Mouse (Mus musculus): ENCODE results near the gene Sh3gl2. TPM values are rescaled to one million over a fixed set of nuclear protein-coding genes. Genes with fewer than 3 reads are reported as not detected.

Gene Sh3gl2
- polyA plus RNA-seq, 1 experiment, result not detected

- Histone ChIP-seq H3K4me3 (ENCODE audit: insufficient read depth, low read length) (no peak overlapping the region), H3K4me1 (ENCODE audit: control insufficient read depth, insufficient read depth, low read length) (no peaks in the 10 kb centered on the region), H3K27ac (ENCODE audit: insufficient read depth, low read depth, low read length) (no peak overlapping the region)
- no peak for TF ChIP-seq POLR2A (IDR thresholded peaks at IDR 0.05; ENCODE audit: borderline replicate concordance, low read depth, low read length)
- no peak for TF ChIP-seq CTCF (IDR thresholded peaks at IDR 0.05; ENCODE audit: low read depth, low read length)
Observed at GRCm38 (mm10) chr4:85618746-85619145, 413.8 kb downstream of the Sh3gl2 start.

GRCm38 (mm10) chr4:85619261-85619660 is 414.3 kb downstream of the Sh3gl2 start:
- no peak for TF ChIP-seq POLR2A (IDR thresholded peaks at IDR 0.05; ENCODE audit: borderline replicate concordance, low read depth, low read length)
- no peak for TF ChIP-seq CTCF (IDR thresholded peaks at IDR 0.05; ENCODE audit: low read depth, low read length)
- Histone ChIP-seq H3K4me1 (ENCODE audit: control insufficient read depth, insufficient read depth, low read length) (no peaks in the 10 kb centered on the region), H3K27ac (ENCODE audit: insufficient read depth, low read depth, low read length) (no peak overlapping the region), H3K4me3 (ENCODE audit: insufficient read depth, low read length) (no peak overlapping the region)

GRCm38 (mm10) chr4:85629381-85629780 is 424.5 kb downstream of the Sh3gl2 start:
- Histone ChIP-seq H3K27ac (ENCODE audit: insufficient read depth, low read depth, low read length) (no peak overlapping the region), H3K4me3 (ENCODE audit: insufficient read depth, low read length) (no peak overlapping the region), H3K4me1 (ENCODE audit: control insufficient read depth, insufficient read depth, low read length) (no peaks in the 10 kb centered on the region)
- TF ChIP-seq POLR2A (IDR thresholded peaks at IDR 0.05; ENCODE audit: borderline replicate concordance, low read depth, low read length) (no peak), CTCF (IDR thresholded peaks at IDR 0.05; ENCODE audit: low read depth, low read length) (no peak)

- H3K4me1 ChIP-seq (ENCODE audit: control insufficient read depth, insufficient read depth, low read length), result no peaks in the 10 kb centered on the region
- H3K27ac ChIP-seq (ENCODE audit: insufficient read depth, low read depth, low read length), result no peak overlapping the region
- H3K4me3 ChIP-seq (ENCODE audit: insufficient read depth, low read length), result no peak overlapping the region
- TF ChIP-seq CTCF (IDR thresholded peaks at IDR 0.05; ENCODE audit: low read depth, low read length) (no peak), POLR2A (IDR thresholded peaks at IDR 0.05; ENCODE audit: borderline replicate concordance, low read depth, low read length) (no peak)
Observed at GRCm38 (mm10) chr4:85669271-85669670, 464.3 kb downstream of the Sh3gl2 start.

- Histone ChIP-seq H3K4me1 (ENCODE audit: control insufficient read depth, insufficient read depth, low read length) (no peaks in the 10 kb centered on the region), H3K4me3 (ENCODE audit: insufficient read depth, low read length) (no peak overlapping the region), H3K27ac (ENCODE audit: insufficient read depth, low read depth, low read length) (no peak overlapping the region)
- TF ChIP-seq CTCF (IDR thresholded peaks at IDR 0.05; ENCODE audit: low read depth, low read length) (no peak), POLR2A (IDR thresholded peaks at IDR 0.05; ENCODE audit: borderline replicate concordance, low read depth, low read length) (no peak)
Observed at GRCm38 (mm10) chr4:85669735-85670134, 464.8 kb downstream of the Sh3gl2 start.

- TF ChIP-seq POLR2A (IDR thresholded peaks at IDR 0.05; ENCODE audit: borderline replicate concordance, low read depth, low read length) (no peak), CTCF (IDR thresholded peaks at IDR 0.05; ENCODE audit: low read depth, low read length) (no peak)
- Histone ChIP-seq H3K4me1 (ENCODE audit: control insufficient read depth, insufficient read depth, low read length) (no peaks in the 10 kb centered on the region), H3K27ac (ENCODE audit: insufficient read depth, low read depth, low read length) (no peak overlapping the region), H3K4me3 (ENCODE audit: insufficient read depth, low read length) (no peak overlapping the region)
Observed at GRCm38 (mm10) chr4:85672290-85672689, 467.4 kb downstream of the Sh3gl2 start.

GRCm38 (mm10) chr4:85677621-85678020 is 472.7 kb downstream of the Sh3gl2 start:
- TF ChIP-seq POLR2A (IDR thresholded peaks at IDR 0.05; ENCODE audit: borderline replicate concordance, low read depth, low read length) (no peak), CTCF (IDR thresholded peaks at IDR 0.05; ENCODE audit: low read depth, low read length) (no peak)
- no peak overlapping the region for H3K27ac ChIP-seq (ENCODE audit: insufficient read depth, low read depth, low read length)
- no peak overlapping the region for H3K4me3 ChIP-seq (ENCODE audit: insufficient read depth, low read length)
- no peaks in the 10 kb centered on the region for H3K4me1 ChIP-seq (ENCODE audit: control insufficient read depth, insufficient read depth, low read length)

GRCm38 (mm10) chr4:85686160-85686559 is 481.2 kb downstream of the Sh3gl2 start:
- no peaks in the 10 kb centered on the region for H3K4me1 ChIP-seq (ENCODE audit: control insufficient read depth, insufficient read depth, low read length)
- H3K27ac ChIP-seq (ENCODE audit: insufficient read depth, low read depth, low read length), result no peak overlapping the region
- H3K4me3 ChIP-seq (ENCODE audit: insufficient read depth, low read length), result no peak overlapping the region
- TF ChIP-seq CTCF (IDR thresholded peaks at IDR 0.05; ENCODE audit: low read depth, low read length), result no peak
- no peak for TF ChIP-seq POLR2A (IDR thresholded peaks at IDR 0.05; ENCODE audit: borderline replicate concordance, low read depth, low read length)
